Mouse (Mus musculus): ENCODE measurements around the gene Taf8. TPM values are rescaled to one million over a fixed set of nuclear protein-coding genes. Genes with fewer than 3 reads are reported as not detected.

Taf8 gene
- polyA plus RNA-seq (2015; fragmentation: Nextera tagmentation; extraction: Ambion mirVana), result 8.3 and 9.2 TPM in 2 replicates

DNA sequence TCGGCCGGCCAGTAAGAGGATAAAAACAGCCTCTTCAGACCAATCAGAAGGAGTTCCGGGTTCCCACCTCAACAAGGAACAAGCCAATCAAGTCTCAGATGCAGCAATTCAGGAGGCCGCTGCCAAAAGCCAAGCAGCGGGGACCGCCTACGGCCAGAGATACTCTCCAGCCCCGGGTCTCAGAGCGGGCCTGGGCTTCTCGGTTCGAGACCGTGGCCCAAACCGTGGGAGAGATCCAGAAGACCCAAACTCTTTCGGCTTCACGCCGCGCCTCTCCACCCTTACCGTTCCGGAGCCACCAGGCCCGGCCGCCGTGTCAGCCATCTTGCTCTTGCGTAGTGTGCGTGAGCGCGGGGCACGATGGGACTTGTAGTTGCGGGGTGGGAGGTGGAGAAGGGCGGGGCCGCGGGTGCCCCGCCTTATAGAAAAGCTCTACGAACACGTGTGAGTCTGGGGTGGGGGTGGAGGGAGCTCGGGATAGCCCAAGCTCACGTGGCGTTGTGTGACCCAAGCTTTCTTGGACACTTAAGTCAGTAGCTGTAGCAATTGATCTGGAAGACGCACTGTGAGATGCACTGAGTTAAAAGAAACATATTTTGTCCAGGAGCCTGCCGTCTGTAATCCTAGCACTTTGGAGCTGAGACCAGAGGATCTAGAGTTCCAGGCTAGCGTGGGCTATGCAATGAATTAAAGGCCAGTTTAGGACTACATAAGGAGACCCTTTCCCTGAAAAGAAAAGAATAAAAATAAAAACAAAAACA is at the start of gene Taf8:
TSS of gene Taf8 (minus strand) at position 347 of the 761 bp plus-strand sequence.
- H3K9me3 ChIP-seq (ENCODE audit: control insufficient read depth), result no peaks in the 10 kb centered on the region
- H3K9ac ChIP-seq (ENCODE audit: low read depth, low read length), result peak within 1 kb of the TSS; percentile 75
- H3K27me3 ChIP-seq (replicated peaks; ENCODE audit: control insufficient read depth, insufficient read depth, low read length), result no peaks in the 10 kb centered on the region
- peak within 1 kb of the TSS; percentile 70 for H3K4me2 ChIP-seq (replicated peaks; ENCODE audit: low read depth)
- ATAC-seq, result peak; percentile 91
- H3K4me3 ChIP-seq (ENCODE audit: low read depth, low read length), result peak within 1 kb of the TSS; percentile 66
- H3K27ac ChIP-seq (ENCODE audit: low read depth, low read length), result peak within 1 kb of the TSS; percentile 79
- WGBS, result 1% methylated on average over 40 of the region's 40 CpGs
- peaks cover 21% of the 10 kb centered on the region; the same call in 1 of the 2 replicates for H3K36me3 ChIP-seq (ENCODE audit: control insufficient read depth, insufficient read depth)
- no peak for TF ChIP-seq CTCF (IDR thresholded peaks at IDR 0.05; ENCODE audit: low read depth)
- H3K4me1 ChIP-seq (replicated peaks; ENCODE audit: control insufficient read depth, insufficient read depth, low read length), result peaks cover 4% of the 10 kb centered on the region; the same call in 1 of the 2 replicates

DNA sequence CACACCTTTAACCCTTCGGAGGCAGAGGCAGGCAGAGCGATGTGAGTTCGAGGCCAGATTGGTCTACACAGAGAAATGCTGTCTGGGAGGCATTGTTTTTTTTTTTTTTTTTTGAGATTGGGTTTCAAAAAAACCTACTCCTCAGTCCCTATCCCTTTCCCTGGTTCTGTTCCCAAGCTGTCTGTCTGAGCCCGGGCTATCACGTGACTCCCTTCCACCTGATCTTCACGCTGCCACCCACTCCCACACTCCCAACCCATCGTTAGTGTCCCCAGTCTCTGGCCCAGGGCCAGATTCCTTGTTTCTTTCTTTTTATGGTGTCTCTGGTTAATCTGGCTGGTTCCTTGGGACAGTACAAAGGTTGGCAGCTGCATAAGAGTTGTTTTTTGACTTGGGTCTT is 49.0 kb upstream of the Taf8 start:
- no peaks in the 10 kb centered on the region for H3K27me3 ChIP-seq (replicated peaks; ENCODE audit: control insufficient read depth, insufficient read depth, low read length)
- WGBS, result 58% methylated on average over 7 of the region's 7 CpGs
- no peaks in the 10 kb centered on the region for H3K4me1 ChIP-seq (replicated peaks; ENCODE audit: control insufficient read depth, insufficient read depth, low read length)
- no peaks in the 10 kb centered on the region for H3K36me3 ChIP-seq (ENCODE audit: control insufficient read depth, insufficient read depth)
- ATAC-seq, result no peak
- H3K4me2 ChIP-seq (replicated peaks; ENCODE audit: low read depth), result no peak overlapping the region
- H3K4me3 ChIP-seq (ENCODE audit: low read depth, low read length), result no peak overlapping the region
- no peak overlapping the region for H3K9ac ChIP-seq (ENCODE audit: low read depth, low read length)
- TF ChIP-seq CTCF (IDR thresholded peaks at IDR 0.05; ENCODE audit: low read depth), result no peak
- no peak overlapping the region for H3K27ac ChIP-seq (ENCODE audit: low read depth, low read length)
- no peaks in the 10 kb centered on the region for H3K9me3 ChIP-seq (ENCODE audit: control insufficient read depth)

DNA sequence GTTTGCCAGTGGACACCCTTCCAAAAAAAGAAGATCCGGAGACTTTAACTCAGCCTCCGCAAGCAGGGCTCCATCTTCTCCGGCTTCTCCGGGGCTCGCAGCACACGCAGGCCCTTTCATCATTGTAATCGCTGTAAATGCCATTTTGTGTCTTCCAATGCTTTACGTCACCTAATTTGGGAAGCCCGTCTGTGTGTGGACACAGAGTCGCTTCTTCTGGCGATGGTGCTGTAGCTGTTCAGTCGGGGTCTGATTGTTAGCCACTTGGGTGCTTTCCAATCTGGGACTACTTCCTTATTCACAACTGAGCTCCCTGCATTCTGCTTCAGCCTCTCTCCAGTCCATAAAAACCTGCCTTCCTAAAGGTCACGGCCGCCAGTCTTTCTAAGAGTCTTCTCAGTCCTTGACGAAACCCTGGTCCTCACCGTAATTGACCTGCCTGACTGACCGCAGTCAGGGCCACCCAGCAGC is 43.8 kb upstream of the Taf8 start:
- Histone ChIP-seq H3K36me3 (ENCODE audit: control insufficient read depth, insufficient read depth) (no peaks in the 10 kb centered on the region), H3K9ac (ENCODE audit: low read depth, low read length) (0 out of 2 replicates have a peak overlapping the region, but pooled peaks have one; percentile 3), H3K4me3 (ENCODE audit: low read depth, low read length) (no peak overlapping the region), H3K27me3 (replicated peaks; ENCODE audit: control insufficient read depth, insufficient read depth, low read length) (no peaks in the 10 kb centered on the region), H3K4me2 (replicated peaks; ENCODE audit: low read depth) (peak overlapping the region; percentile 21; the same call in 1 of the 2 replicates), H3K27ac (ENCODE audit: low read depth, low read length) (peak overlapping the region; percentile 35; the same call in 1 of the 2 replicates), H3K4me1 (replicated peaks; ENCODE audit: control insufficient read depth, insufficient read depth, low read length) (no peaks in the 10 kb centered on the region), H3K9me3 (ENCODE audit: control insufficient read depth) (no peaks in the 10 kb centered on the region)
- WGBS, result 70% methylated on average over 17 of the region's 17 CpGs
- ATAC-seq, result no peak
- no peak for TF ChIP-seq CTCF (IDR thresholded peaks at IDR 0.05; ENCODE audit: low read depth)

DNA sequence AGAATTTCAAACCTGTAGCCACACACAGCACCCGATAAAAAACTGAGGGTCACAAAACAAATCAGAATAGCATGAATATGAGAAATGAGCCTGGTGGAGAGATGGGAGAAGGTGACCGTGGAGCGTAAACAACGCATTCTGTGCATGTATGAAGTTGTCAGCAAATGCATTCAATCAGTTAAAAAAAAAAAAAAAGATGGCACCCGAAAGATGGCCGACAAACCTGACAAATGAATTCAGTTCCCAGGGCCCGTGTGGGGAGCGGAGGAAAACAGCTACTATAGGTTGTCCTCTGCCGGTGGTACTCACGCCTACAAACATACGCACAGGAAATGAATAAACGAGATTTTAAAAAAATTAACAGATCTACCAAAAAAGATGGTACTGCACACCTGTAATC is 43.1 kb upstream of the Taf8 start:
- no peaks in the 10 kb centered on the region for H3K9me3 ChIP-seq (ENCODE audit: control insufficient read depth)
- H3K36me3 ChIP-seq (ENCODE audit: control insufficient read depth, insufficient read depth), result no peaks in the 10 kb centered on the region
- no peak overlapping the region for H3K9ac ChIP-seq (ENCODE audit: low read depth, low read length)
- no peak overlapping the region for H3K27ac ChIP-seq (ENCODE audit: low read depth, low read length)
- WGBS, result 86% methylated on average over 12 of the region's 12 CpGs
- H3K4me1 ChIP-seq (replicated peaks; ENCODE audit: control insufficient read depth, insufficient read depth, low read length), result no peaks in the 10 kb centered on the region
- ATAC-seq, result no peak
- no peak overlapping the region for H3K4me2 ChIP-seq (replicated peaks; ENCODE audit: low read depth)
- no peak for TF ChIP-seq CTCF (IDR thresholded peaks at IDR 0.05; ENCODE audit: low read depth)
- H3K27me3 ChIP-seq (replicated peaks; ENCODE audit: control insufficient read depth, insufficient read depth, low read length), result no peaks in the 10 kb centered on the region
- H3K4me3 ChIP-seq (ENCODE audit: low read depth, low read length), result no peak overlapping the region

DNA sequence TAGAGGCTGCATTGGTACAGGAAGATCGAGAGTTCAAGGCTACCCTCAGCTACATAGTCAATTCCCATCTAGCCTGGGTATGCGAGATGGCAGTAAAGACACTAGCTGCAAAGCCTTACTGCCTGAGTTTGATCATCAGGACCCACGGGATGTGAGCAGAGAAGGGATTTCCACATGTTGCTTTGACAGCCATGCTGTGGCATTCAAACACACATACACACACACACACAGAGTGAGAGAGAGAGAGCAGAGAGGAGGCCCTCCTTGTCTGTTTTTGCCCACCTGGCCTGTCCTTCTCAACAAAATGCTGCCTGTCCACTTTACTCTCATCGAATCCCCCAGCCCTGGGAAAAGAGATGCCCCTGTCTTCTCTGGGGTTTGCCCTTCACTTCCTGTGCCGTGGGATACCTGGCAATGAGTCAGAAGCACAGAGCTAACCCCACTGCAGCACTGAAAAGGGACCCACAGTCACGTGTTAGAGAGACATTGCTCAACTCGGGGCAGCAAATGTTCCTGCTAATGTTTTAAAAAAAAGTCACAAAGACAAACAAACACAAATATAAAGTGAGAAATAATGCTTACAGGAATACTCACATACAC is 41.1 kb upstream of the Taf8 start:
- WGBS, result 73% methylated on average over 7 of the region's 7 CpGs
- no peaks in the 10 kb centered on the region for H3K4me1 ChIP-seq (replicated peaks; ENCODE audit: control insufficient read depth, insufficient read depth, low read length)
- H3K27ac ChIP-seq (ENCODE audit: low read depth, low read length), result no peak overlapping the region
- TF ChIP-seq CTCF (IDR thresholded peaks at IDR 0.05; ENCODE audit: low read depth), result no peak
- no peak overlapping the region for H3K4me3 ChIP-seq (ENCODE audit: low read depth, low read length)
- H3K27me3 ChIP-seq (replicated peaks; ENCODE audit: control insufficient read depth, insufficient read depth, low read length), result no peaks in the 10 kb centered on the region
- no peaks in the 10 kb centered on the region for H3K36me3 ChIP-seq (ENCODE audit: control insufficient read depth, insufficient read depth)
- H3K9me3 ChIP-seq (ENCODE audit: control insufficient read depth), result no peaks in the 10 kb centered on the region
- no peak overlapping the region for H3K4me2 ChIP-seq (replicated peaks; ENCODE audit: low read depth)
- ATAC-seq, result no peak
- H3K9ac ChIP-seq (ENCODE audit: low read depth, low read length), result no peak overlapping the region

DNA sequence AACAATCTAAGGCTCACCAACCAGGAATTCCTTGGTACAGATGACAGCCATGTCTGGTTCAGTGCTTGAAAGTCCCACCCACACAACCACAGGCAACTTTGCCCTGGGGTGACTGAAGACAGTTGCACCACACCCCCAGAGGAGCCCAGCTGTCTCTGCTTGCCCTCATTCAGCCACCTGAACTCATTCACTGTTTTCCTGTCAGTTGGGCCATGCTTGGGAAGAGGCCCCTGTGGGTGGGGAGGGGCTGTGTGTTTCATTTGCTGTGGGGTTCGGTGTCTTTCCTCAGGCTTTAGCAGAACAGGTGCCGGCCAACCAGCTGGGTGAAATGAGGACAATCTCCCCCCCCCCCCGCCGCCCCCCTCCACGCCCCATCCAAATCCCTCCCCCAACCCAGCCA is 40.0 kb upstream of the Taf8 start:
- Histone ChIP-seq H3K4me3 (ENCODE audit: low read depth, low read length) (no peak overlapping the region), H3K36me3 (ENCODE audit: control insufficient read depth, insufficient read depth) (no peaks in the 10 kb centered on the region), H3K27ac (ENCODE audit: low read depth, low read length) (no peak overlapping the region), H3K27me3 (replicated peaks; ENCODE audit: control insufficient read depth, insufficient read depth, low read length) (no peaks in the 10 kb centered on the region), H3K4me1 (replicated peaks; ENCODE audit: control insufficient read depth, insufficient read depth, low read length) (no peaks in the 10 kb centered on the region), H3K9me3 (ENCODE audit: control insufficient read depth) (no peaks in the 10 kb centered on the region), H3K4me2 (replicated peaks; ENCODE audit: low read depth) (no peak overlapping the region), H3K9ac (ENCODE audit: low read depth, low read length) (no peak overlapping the region)
- no peak; the same call in 1 of the 2 replicates for ATAC-seq
- no peak for TF ChIP-seq CTCF (IDR thresholded peaks at IDR 0.05; ENCODE audit: low read depth)
- 59% methylated on average over 5 of the region's 5 CpGs for WGBS
